Mouse (Mus musculus): ENCODE measurements around the gene Hoxd1.

Gene Hoxd1

GRCm38 (mm10) chr2:74747661-74748141 lies 15.1 kb upstream of the Hoxd1 start:
- in situ Hi-C loops (cut with MboI, MseI), result loop anchor here (5.0 kb wide), 1 partner anchor 55 kb away; the partner anchor contains the start of gene Hoxd10

GRCm38 (mm10) chr2:74748436-74748995 lies 14.3 kb upstream of the Hoxd1 start:
- in situ Hi-C loops (cut with MboI, MseI), result loop anchor here (5.0 kb wide), 1 partner anchor 56 kb away; the partner anchor contains the start of gene Hoxd10

GRCm38 (mm10) chr2:74749337-74750121 lies 13.3 kb upstream of the Hoxd1 start:
- in situ Hi-C loops (cut with MboI, MseI), result loop anchor here (5.0 kb wide), 1 partner anchor 57 kb away; the partner anchor contains the start of gene Hoxd10

- in situ Hi-C loops (cut with MboI, MseI), result no loop called here
Observed at GRCm38 (mm10) chr2:74750731-74751250, 12.0 kb upstream of the Hoxd1 start.

- in situ Hi-C loops (cut with MboI, MseI), result no loop called here
Observed at GRCm38 (mm10) chr2:74751861-74752260, 10.9 kb upstream of the Hoxd1 start.

- in situ Hi-C loops (cut with MboI, MseI), result no loop called here
Observed at GRCm38 (mm10) chr2:74752431-74753174, 10.2 kb upstream of the Hoxd1 start.

- in situ Hi-C loops (cut with MboI, MseI), result no loop called here
Observed at GRCm38 (mm10) chr2:74753175-74753523, 9.6 kb upstream of the Hoxd1 start.

GRCm38 (mm10) chr2:74753711-74754110 lies 9.1 kb upstream of the Hoxd1 start:
- in situ Hi-C loops (cut with MboI, MseI), result no loop called here

GRCm38 (mm10) chr2:74760146-74760545 lies 2.6 kb upstream of the Hoxd1 start:
- in situ Hi-C loops (cut with MboI, MseI), result no loop called here

- in situ Hi-C loops (cut with MboI, MseI), result no loop called here
Observed at GRCm38 (mm10) chr2:74761941-74762340, 839 bp upstream of the Hoxd1 start.

GRCm38 (mm10) chr2:74763245-74763735 lies 510 bp downstream of the Hoxd1 start:
- in situ Hi-C loops (cut with MboI, MseI), result no loop called here

- in situ Hi-C loops (cut with MboI, MseI), result no loop called here
Observed at GRCm38 (mm10) chr2:74763976-74764375, 1.2 kb downstream of the Hoxd1 start.

- in situ Hi-C loops (cut with MboI, MseI), result no loop called here
Observed at GRCm38 (mm10) chr2:74774359-74774758, 11.6 kb downstream of the Hoxd1 start.

- in situ Hi-C loops (cut with MboI, MseI), result no loop called here
Observed at GRCm38 (mm10) chr2:74777536-74778275, 14.9 kb downstream of the Hoxd1 start.

- in situ Hi-C loops (cut with MboI, MseI), result no loop called here
Observed at GRCm38 (mm10) chr2:74781386-74781785, 18.6 kb downstream of the Hoxd1 start.

GRCm38 (mm10) chr2:74795531-74795930 lies 32.8 kb downstream of the Hoxd1 start:
- in situ Hi-C loops (cut with MboI, MseI), result no loop called here

- in situ Hi-C loops (cut with MboI, MseI), result no loop called here
Observed at GRCm38 (mm10) chr2:74808431-74808830, 45.7 kb downstream of the Hoxd1 start.

Data from T-helper 2 cell (primary cell).